Mouse (Mus musculus): Measurements from ENCODE around the gene Hpse2.

DNA sequence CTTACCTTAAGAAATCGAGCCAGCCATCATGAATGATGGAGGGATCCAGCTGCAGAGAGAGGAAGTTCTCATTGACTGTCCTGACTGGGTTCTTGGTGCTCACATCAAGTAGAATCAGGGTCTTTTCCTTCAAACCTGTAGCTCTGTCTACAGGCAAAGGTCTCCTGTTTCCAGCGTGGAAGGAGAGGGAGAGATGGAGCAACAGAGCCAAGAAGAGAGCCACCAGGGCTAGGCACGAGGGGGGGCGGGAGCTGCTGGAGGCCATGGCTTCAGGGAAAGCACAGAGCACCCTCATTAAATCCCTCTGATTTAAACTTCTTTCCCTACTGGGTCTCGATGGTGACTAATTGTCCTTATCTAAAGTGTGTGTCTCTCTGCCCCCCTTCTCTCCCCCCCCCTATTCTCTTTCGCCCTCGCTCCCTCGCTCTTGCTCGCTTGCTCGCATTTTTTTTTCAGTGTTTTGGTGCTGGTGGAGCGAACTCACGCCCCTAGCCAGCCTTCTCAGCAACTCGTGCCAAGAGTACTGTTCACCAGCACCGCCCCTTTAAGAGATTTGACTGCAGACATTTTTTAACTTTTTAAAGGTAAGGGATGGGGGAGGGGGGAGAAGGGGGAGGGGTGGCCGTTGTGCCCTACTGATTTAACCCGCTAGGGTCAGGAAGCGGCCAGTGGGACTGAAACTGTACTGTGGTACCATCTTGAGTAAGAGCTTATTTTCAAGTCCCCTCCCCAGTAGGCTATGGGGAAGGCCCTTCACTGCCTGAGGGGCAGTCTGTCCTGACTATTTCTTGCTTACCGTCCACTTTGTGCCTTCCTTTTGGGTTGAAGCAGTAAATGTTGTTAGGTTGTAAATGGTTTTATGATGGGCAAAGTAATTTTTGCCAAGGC lies at the start of gene Hpse2:
- TF ChIP-seq CTCF (IDR thresholded peaks at IDR 0.05; ENCODE audit: extremely low read depth, insufficient read depth, insufficient read length, insufficient replicate concordance) (no peak), POLR2A (IDR thresholded peaks at IDR 0.05; ENCODE audit: low read depth, low read length) (no peak)
